Mouse (Mus musculus): Measurements from ENCODE around the gene S100a16.

S100a16 gene

DNA sequence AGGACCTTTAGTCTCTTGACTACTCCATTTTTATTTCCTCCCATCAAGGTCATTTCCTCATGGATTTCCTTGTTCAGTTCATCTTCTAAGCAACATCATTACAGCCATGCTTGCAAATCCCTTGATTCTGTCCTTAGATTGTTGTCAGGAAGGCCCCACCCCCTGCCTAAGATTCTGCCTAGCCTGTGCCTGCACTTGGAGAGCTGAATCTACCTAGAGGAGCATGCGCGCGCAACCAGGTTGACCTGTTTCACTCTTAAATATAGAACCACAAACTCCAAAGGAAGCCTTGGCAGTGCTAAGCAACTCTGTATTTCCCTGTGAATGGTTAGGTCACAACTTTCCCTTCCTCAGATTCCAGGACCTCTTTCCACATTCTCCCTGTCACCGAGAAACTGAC lies 19.3 kb upstream of the S100a16 start:
- CTCF ChIA-PET = no interaction called here

DNA sequence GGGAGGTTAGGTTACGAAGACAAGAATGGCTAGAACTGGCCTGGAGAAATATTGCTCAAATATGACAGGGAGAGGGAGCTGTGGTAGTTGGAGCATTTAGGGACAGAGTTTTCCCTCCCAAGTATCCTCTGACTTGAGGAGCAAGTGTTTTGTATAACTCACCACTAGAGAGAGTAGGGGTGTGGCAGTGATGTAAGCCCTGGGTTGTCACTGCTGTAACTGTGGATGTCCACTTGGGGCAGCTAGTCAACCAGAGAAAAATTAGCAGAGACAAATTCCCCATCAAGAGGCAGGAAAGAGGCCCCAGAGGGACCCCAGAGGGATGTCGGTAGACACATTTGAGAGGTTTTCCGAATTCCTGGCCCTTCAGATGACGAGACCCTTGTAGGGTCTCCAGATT lies 11.6 kb upstream of the S100a16 start:
- CTCF ChIA-PET = interaction anchor here (0.6 kb wide), 1 partner anchor 121 kb away, joined by 3 read pairs; no protein-coding TSS in a partner anchor

DNA sequence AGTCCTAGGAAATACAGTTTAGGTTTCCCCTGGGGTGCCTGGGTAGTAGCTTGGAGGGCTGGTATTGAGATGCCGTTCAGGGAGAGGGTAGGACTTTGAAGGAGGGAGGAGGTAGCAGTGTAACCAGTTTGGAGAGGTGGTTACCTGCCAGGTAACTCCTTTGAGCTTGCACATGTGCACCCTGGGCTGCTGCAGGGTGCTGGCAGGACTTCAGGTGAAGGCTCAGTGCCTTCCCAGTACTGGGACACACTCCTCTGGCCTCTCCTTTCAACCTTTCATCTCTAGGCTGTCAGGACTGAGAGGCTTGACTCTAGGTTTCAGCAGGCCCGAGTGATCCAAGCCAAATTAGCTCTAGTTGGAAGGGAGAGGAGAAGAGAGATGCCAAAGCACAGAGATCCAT lies 11.0 kb upstream of the S100a16 start:
- CTCF ChIA-PET = no interaction called here

DNA sequence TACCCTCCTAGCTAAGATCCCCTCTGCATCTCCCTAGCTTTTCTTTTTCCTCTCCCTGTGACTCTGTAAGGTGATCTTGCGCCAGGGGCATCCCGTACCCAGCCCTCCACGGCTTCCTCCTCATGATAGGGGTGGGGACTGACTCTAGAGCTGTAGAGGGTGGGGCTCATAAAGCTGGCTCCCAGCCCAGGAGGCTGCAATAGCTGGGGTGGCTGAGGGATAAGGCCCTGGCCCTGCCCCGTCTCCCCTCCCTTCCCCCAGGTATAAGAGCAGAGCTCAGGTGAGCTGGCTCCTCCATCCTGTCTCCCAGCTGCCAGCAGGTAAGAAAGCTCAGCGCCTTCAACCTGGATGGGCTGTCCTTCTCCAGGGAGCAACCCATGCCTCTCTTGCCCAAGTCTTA lies 10.5 kb upstream of the S100a16 start, which contains the start of gene S100a14:
TSS of gene S100a14 (plus strand) at position 277 of the 400 bp plus-strand sequence.
- CTCF ChIA-PET = no interaction called here

DNA sequence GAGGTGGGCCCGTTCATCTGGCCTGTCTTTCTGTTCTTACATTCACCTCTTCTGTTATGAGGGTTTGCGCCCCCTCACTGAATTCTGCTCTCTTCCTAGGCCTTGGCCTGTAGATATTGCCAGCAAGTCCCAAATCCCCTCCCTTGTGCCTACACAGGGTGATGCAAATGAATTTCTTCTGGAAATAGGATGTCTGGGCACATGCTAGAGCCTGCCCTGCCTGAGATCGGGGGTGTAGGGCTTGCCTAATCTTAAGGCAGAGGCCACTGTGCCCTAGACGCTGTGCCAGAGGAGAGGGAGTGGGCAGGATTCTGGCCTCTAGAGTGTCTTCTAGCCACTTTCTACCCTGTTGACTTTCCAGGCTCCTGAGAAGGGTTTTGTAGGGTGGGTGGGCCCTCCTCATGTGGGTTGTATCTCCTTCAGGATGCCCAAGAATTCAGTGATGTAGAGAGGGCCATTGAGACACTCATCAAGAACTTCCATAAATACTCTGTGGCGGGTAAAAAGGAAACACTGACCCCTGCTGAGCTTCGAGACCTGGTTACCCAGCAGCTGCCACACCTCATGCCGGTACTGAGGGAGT lies 9.7 kb upstream of the S100a16 start:
- CTCF ChIA-PET = no interaction called here

DNA sequence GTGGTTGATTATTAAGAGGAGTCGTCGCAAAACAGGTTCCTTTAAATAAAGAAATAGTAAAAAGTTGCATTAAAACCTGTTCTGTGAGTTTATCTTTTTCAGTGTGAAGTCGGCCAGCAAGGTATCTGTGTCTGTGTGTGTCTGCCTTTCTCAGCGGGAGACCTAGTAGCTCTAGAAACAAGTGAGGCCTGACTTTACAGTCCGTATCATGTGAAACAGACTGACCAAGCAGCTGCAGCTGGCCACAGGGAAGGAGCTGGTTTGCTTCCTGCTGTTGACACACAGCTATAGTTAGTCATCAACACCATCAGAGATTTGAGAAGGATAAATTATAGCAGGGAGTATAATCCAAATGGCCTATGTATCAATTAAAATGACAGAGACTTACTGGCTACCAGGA lies 5.3 kb upstream of the S100a16 start:
- CTCF ChIA-PET = no interaction called here

DNA sequence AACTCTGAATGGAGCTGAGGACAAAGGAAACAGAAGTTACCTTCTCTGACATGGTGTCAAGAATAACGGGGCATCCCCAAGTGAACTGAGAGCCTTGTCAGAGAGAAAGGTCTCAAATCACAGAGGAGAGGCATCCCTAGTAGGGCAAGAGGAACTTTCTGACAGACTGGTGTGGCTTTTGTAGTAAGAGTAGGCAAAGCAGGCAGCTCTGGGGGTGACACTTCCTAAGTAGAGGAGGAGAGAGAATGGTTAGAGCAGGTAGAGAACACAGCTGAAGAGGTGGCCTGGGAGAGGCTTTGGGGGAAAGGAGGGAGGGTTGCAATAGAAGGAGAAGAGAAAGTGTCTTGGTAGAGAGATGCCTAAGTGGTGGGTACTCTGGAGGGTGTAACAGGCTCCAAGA lies 1.6 kb upstream of the S100a16 start:
- CTCF ChIA-PET = no interaction called here

DNA sequence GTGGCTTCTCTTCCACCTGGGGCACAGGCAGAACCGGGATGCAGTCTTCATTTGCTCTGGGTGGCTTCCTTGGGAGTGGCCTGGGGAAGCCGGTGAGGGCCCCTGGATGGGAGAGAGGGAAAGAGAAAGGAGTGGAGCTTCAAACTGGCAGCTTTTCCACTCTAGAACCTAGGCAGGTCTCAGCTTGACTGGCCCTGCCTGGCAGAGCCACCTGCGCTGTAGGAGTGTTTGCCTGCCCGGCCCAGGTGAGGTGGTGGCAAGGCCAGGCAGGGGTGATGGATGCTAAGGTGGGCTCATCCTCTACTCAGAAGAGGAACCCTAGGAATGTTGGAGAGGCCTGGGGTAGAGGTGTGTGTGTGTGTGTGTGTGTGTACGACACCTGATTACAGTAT lies 847 bp downstream of the S100a16 start:
- CTCF ChIA-PET = no interaction called here

DNA sequence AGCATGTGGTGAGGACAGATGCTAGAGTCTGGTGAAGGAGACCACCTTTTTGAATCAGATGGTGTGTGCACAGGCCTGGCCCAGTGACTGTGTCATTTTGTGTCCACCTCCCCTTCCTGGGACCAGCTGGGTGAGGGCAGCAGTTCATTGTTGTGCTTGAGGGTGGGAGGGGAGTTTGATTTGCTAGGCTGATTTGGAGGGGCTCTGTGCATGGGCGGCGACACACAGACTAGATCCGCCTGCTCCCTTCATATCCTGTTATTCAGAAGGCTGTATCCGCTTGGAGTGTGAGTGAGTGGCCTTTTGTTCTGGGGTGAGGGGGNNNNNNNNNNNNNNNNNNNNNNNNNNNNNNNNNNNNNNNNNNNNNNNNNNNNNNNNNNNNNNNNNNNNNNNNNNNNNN lies 3.9 kb downstream of the S100a16 start:
- CTCF ChIA-PET = no interaction called here

DNA sequence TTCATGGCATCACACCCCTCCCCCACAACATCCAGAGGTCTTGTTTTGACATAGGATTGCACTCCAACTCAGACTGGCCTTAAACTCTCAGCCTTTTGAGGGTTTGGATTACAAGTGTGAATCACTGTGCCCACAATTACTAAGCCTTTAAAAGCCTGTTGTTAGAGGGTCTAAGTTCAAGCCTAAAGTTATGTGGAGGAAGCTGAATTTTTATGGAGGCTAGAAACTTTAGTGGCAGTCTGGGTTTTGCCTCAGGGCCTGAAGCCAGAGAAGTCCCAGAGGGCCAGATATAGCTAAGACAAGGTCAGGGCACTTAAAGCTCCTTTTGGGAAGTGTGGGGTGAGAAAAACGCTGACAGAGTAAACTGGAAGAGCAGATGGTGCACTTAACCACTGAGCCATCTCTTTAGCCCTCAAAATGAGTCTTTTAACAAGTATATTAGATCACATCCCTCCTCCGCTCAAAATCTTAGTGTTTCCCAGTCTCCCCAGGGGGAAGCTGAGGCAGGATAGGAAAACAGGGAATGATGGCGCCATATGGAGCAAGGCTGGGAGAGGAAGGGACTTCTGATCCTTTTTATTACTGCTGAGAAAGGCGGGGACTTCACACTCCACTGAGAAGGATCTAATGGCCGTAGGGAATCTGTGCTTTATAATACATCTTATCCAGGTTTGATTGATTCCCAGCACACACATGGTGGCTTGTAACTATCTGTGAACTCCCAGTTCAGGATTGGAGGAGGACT lies 12.8 kb downstream of the S100a16 start:
- CTCF ChIA-PET = no interaction called here

DNA sequence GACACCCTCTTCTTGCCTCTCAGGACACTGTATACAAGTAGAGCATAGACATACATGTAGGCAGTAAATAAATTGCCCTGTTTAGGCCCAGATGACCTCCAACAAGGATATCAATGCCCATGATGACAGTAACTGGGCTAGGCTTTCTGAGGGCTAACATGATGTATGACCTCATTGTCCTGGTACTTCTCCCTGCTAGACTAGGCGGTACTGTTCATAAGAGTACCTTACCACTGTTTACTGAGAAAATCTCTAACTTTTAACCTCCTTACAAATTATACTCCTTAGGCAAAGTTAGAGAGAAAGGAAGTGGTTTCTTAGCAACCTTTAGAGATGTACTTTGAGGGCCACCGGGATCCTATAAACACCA lies 13.4 kb downstream of the S100a16 start:
- CTCF ChIA-PET = no interaction called here

DNA sequence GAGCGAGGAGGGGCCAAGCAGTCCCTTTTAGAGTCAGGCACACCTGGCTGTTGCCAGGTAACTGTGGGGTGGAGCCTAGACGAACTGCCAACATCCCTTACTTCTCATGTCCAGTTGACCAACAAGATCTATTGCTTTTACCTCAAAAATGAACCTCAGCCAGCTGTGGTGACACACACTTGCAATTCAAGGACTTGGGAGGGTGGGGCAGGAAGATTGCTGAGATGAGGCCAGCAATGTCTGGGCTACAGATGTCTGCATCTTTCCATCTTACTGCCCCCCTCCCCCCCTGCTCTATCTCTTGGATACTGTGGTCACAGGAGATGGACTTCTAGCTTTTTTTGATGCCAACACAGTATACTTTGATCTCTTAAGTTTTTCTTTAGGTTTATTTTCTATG lies 15.2 kb downstream of the S100a16 start:
- CTCF ChIA-PET = no interaction called here

DNA sequence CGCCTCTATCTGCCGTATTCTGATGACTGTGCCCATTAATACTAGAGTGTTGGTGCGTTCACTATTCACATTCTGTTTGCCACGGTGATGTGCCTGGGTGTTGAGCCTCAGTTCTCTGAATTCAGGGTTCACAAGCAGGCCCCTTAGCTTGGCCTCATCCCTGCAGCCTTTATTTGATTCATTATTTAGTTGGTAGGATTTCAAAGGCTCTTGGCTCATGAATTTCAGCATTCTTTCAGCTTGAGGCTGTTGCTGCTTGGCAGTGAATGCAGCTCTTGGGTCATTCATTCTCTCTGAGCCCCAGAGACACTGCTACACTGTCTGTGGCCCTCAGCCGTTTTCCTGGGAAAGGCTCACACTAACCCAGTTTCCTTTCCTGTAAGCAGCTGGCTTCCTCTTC lies 18.9 kb downstream of the S100a16 start:
- CTCF ChIA-PET = no interaction called here

DNA sequence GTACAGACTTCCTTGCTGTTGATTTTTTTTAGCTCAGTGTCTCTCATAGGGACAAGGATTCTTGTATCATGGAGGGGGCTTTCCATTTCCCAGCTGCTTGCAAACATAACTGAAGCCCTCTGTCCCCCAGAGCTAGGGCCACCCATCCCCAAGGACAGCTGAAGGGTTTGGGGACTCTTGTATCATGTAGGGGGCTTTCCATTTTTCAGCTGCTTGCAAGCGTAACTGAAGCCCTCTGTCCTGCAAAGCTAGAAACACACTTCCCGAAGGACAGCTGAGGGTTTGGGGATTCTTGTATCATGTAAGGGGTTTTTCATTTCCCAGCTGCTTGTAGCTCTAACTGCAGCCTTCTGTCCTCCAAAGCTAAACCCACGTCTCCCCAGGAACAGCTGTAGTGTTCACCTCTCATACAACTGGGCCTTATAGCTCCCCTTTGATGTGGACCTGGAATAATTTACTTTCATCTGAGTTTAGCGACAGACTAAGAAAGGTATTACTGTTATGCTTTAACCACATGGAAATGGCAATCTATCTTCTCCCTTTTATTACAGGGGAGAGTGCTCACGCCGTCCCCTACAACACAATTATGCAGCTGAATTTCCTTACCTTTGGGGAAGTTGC lies 23.1 kb downstream of the S100a16 start, which contains the start of gene S100a3:
TSS of gene S100a3 (plus strand) at position 571 of the 621 bp plus-strand sequence.
- CTCF ChIA-PET = interaction anchor here (0.5 to 0.7 kb wide), 2 partner anchors 23 to 107 kb away, joined by 3 to 5 read pairs; partner anchors contain the start of gene S100a16

DNA sequence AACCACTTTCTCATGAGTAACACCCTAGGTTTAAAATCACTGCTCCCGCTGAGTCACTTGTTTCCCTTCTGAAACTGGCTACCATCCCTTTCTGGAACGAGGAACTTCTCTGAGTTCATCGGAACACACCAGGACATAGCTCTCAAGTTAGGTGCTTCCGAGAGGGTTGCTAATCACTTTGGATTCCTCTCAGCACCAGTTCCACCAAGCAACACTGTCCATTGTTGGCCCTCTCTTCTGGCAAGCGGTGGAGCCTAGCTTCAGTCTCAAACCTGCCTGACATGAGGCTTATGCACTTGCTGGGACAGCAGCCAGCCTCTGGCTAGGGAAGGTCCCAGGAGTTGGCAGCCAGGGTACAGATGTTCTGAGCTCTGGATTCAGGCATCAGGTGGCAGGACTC lies 37.6 kb downstream of the S100a16 start:
- CTCF ChIA-PET = no interaction called here

DNA sequence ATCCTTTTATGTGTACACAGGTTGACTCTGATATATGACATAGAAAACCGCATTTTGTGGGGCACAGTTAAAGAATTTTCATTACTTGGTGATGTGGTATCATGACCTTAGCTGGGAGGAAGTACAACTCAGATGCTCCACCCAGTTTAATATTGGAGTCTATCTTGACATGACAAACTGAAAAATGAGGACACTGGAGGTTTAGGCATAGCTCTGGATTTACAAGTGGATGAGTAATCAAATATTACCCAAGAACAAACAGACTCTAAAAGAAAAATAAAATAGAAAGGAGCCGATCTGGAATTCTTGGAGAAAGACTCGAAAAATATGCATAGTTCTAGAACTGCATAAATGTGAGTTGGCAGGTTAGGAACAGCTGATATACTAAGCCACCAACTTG lies 38.3 kb downstream of the S100a16 start:
- CTCF ChIA-PET = no interaction called here

DNA sequence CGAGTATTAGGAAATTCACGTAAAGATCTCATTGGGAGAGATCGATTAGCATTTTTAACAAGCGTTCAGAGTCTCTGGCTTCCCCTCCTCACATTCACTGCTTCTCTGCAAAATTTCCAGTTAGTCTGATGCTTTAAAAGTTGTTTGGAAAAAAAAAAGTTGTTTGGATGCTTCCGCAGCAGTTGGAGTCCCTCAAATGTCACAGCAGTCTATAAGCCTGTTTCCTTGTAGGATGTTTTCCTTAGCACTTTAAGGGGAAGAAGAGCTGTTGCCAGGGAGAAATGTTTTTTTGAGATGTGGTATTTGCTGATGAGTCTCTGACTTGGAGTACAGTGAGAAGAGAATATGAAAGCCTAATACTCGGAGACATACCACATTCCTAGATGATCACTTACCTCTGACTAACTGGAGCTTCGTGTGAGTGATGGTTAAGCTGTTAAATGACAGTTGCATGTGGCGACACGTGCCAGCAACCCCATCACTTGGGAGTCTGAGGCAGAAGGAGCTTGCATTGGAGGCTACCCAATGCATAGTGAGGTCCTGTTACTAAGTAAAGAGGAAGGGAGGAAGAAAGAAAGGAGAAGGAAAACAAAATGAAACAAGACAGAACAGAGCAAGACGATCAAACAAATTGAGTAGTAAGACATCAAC lies 39.4 kb downstream of the S100a16 start:
- CTCF ChIA-PET = no interaction called here

DNA sequence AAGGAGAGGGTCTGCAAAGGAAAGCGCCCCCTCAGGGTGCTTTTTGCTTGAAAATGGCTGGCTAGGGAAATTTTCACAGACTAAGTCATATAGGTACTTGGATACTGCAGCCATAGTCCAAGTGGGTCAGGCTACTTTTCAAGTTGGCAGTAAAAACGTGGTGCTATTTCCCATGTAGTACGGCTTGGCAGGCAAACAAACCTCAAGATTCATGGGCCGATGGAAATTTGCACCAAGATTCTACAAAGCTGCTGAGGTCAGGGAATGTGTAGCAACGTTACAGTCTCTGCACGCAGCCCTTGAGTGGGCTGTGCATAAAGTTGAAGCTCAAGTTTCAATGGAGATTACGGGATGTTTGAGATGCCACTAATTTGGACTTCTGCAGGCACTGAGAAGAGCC lies 42.4 kb downstream of the S100a16 start:
- CTCF ChIA-PET = no interaction called here

DNA sequence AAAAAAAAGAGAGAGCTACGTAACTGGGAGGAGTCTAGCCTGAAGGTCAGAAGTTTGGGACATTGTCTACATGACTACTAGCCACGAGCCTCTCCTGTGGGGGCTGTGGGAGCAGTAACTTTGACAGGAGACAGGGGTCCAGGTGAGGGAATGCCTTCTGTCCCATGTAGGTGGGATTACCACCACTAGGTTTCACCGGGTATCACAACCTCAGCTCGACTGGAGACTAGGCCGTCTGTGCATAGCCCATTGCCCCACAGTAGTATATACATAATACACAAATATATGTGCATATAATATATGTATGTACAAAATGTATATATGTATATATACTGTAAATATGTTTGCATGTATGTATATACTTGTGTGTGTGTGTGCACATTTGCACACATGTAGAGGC lies 44.1 kb downstream of the S100a16 start:
- CTCF ChIA-PET = interaction anchor here (0.5 kb wide), 1 partner anchor 23 kb away, joined by 3 read pairs; no protein-coding TSS in a partner anchor

DNA sequence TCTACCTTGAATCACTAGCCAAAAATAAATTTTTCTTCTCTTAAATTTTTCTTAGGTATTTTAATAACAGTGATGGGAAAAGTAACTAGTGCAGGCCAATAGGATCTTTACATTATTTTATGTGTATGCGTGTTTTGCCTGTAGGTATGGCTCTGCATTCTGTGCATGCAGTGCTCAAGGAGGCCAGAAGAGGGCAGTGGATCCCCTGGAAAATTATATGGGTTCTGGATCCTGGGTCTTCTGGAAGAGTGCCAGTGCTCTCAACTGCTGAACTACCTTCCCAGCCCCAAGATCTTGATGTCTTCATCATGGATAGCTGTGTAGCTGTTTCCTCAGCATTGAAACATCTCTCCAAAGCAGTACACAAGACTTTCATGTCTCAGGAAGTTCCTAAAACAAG lies 45.1 kb downstream of the S100a16 start:
- CTCF ChIA-PET = interaction anchor here (0.8 kb wide), 1 partner anchor 33 kb away, joined by 8 read pairs; no protein-coding TSS in a partner anchor

DNA sequence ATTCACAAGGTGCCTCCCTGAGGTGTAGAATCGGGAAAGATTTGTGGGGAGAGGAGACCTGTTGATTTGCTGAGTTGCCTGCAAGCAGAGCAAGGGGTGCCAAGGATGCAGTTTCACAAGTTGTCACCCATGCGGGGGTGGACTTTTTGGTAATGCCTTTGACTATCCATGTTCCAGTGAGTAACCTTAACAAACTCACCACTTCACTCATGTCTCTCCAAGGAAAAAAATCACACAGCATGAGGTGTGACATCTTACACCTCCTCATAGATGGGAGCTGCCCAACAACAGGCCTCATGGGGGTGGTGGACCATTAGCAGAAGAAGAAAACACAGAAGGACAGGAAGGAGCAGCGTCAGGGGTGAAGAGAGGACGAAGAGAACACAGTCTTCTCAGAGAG lies 45.5 kb downstream of the S100a16 start:
- CTCF ChIA-PET = interaction anchor here (0.8 kb wide), 1 partner anchor 33 kb away, joined by 8 read pairs; no protein-coding TSS in a partner anchor

DNA sequence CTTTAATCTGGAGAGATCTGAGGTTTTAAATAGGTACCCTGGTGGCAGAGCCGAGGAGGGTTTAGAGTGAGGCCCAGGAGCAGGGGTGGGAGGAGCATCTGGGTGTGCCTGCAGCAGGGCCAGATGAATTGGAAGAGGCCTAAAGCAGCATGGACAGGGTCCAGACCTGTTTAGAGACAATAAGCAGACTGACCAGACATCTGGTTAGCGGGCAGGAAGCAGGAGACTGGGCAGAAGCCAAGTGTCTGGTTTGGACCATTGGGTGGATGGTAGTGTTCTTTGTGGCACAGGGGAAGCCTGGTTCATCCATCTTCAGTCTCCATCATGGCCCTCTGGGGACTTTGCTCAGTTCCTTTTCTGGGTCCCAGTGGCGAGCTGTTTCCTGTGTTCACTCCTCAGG lies 46.8 kb downstream of the S100a16 start:
- CTCF ChIA-PET = no interaction called here

DNA sequence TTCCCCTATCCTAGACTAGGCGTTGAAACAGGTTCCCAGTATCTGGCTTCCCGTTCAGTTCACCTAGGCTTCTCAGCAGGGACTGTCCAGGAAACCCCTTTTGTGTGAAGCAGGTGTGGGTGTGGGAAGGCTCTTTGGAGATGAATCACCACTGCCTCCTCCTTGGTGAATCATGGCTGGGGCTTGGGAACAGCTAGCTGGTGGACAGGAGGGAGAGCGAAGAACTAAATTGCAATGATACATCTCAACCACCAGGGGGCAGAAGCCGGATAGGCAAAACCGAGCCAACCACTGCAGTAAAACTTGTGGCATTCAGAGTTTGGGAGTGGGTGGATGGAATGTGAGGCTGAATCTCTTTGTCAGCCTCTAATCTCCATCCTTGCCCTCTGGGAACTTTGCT lies 48.5 kb downstream of the S100a16 start:
- CTCF ChIA-PET = interaction anchor here (1.0 to 3.2 kb wide), 2 partner anchors 29 to 125 kb away, joined by 3 to 20 read pairs; no protein-coding TSS in a partner anchor

Data from spleen, embryonic (tissue).